Mouse (Mus musculus): ENCODE results near the gene Zfp85.
"Not testable (repeated sequence)": the region's sequence is repeated elsewhere in the genome, so short reads cannot be mapped to it uniquely, and the experiment has no call there.

Gene Zfp85

DNA sequence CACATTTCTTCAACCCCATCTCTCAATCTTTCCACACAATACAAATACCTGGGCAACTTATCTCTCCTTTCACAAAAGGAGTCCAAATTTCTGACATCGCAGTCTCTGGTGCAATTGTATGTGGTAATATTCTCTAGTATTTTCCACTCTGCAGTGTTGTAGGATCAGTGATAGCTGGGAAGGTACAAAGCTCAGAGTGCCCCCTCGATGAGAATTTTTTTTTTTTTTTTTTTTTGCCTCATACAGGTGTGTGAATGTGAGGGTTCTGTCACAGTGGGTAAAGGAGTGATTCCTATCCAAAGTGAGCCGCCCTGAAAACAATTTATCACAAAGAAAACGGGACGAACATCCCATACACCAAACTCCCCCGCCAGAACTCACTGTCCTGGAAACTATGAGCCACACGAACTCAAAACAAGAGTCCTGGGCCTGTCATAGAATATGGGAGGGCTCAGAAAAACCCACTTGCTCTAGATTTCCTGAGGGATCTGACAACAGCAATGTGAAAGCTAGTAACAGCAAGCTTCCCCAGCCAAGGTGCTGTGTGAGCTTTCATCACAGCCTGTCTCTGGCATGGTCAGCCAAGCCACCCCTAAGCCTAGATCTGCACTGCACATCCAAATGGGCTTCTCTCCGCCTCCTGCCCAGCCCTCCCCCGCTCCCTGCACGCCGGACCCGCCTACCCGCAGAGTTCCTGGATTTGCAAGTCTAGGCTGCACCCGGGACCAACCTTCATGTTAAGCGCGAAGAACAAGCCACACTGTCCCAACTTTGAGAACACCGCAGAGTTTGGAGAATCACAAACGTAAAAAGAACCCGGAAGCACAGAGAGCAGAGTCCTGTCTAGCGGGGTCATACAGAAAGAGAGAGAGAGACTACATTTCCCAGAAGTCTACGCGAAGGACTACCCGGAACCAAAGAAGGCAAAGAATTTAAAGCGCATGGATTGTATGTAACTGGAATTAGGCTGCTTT lies at the start of gene Zfp85:
TSS of gene Zfp85 (minus strand) at position 896 of the 974 bp plus-strand sequence.
- peak; percentile 58 for DNase-seq (ENCODE audit: low read depth, low spot score)

DNA sequence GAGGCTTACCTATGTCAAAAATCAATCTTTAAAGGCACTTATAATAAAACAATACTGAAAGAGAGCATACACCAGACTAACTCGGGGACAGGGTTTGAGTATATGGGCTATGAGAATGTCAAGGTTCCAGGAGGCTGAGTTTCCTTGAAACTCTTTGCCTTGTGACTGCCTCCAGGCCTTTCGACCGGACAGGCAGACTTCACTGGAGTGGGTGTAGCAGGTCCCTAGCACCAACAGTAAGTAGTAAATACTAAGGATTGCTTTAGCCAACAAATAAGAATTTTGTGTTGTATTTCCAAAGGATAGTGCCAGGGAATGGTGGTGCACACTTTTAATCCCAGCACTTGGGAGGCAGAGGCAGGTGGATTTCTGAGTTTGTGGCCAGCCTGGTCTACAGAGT lies 44.1 kb upstream of the Zfp85 start:
- DNase-seq (ENCODE audit: low read depth, low spot score), result not testable (repeated sequence)

DNA sequence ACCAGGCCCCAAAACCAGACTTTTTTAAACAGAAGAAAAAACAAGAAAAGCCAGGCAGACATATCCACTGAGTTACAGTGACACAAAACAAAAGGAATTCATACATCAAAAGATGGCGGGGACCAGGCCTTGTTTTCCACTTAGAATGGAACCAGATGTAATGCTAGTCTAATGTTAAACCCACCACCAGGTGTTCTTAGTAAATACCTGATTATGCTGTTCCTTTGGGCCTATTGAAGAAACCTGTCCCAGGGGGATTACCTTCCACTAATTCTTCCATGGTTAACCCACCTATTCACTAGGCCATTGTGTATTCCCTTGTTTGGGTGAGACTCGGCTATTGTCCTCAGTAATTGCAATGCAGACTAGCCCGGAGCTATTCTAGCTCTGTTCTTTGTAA lies 43.6 kb upstream of the Zfp85 start:
- no peak for DNase-seq (ENCODE audit: low read depth, low spot score)

DNA sequence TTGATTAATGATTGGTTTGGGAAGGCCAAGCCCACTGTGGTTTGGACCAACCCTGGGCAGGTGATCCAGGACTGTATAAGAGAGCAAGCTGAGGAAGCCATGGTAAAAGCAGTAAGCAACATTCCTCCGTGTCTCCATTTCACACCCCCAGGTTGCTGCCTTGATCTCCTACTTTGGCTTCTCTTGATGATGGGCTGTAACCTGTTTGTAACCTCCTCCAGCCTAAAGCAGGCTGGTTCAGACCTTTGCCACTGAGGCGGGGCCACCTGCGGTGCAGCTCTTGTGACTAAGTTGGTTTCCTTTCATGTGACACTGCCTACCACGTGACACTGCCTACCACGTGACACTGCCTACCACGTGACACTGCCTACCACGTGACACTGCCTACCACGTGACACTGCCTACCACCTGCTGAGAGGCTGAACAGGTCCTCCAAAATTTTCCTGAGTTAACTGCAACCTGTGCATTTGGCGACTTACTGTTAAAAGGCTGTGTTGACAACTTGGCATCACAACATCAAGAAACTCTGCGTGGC lies 37.0 kb upstream of the Zfp85 start:
- DNase-seq (ENCODE audit: low read depth, low spot score), result no peak

DNA sequence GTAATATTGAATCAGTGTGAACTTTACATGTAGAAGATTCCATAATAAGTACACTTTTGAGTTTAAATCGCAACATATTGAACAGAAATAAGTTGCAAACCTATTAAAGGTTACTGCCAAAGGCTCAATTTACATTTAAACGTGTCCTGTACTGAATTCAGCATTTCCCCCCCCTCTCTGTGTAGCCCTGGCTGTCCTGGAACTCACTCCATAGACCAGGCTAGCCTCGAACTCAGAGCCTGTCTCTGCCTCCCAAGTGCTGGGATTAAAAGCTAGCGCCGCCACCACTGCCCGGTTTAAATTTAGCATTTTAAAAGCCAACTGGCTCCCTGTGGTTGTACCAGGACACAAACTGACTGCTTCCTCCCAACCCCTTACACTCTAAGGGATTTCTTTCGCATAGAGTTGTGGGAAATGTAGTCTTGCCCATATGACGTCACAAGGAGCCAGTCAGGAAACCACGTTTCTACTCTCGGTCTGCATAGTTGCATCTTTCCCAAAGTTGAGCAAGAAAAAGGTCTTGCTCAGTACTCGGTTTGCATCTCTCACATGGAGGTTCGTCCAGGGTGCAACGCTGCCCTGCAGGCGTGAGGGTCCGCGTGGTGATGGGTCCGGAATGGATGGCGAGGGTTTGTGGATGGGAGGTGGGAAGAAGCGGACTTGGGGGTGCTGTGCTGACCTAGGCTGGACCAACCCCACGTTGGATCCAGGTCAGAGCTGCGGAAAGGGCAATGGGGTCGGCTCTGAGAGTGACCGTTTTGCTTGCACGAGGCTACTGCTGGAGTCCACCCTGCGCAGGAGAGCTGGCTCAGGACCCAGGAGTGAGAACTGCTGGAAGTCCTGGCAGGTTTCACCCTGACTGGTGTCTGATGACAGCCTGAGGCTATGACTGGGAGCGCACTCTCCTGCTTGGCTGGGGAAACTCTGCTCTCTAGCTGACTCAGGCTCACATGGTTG lies 24.5 kb upstream of the Zfp85 start, which contains the start of gene Zfp493:
TSS of gene Zfp493 (plus strand) at position 429 of the 957 bp plus-strand sequence.
- DNase-seq (ENCODE audit: low read depth, low spot score), result peak; percentile 53

DNA sequence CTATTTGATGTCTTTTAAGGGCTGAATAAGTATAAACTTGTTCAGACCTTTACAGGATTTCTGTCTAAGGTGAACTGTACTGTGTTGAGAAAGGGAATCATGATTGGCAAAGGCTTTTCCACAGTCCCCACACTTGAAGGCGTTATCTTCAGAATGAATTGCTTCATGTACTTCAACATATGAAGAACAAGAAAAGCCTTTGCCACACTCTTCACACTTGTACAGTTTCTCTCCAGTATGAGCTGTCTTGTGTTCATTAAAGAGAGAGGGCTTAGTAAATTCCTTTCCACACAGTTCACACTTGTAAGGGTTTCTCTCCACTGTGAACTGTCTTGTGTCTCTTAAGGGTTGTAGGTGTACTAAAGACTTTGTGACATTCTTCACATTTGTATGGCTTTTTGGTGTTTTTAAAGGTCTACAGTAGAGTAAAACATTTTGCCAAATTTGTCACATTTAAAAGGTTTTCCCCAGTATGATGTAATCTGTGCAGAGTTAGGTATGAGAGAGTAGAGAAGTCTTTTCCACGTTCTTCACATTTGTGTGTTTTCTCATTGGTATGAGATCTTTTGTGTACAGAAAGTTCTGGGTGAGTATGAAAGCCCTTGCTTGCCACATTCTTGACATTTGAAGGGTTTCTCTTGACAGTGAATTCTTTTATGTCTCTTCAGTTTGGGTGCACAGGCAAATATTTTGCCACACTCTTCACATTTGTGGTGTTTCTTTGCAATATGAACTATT lies 8.2 kb upstream of the Zfp85 start:
- no peak for DNase-seq (ENCODE audit: low read depth, low spot score)

DNA sequence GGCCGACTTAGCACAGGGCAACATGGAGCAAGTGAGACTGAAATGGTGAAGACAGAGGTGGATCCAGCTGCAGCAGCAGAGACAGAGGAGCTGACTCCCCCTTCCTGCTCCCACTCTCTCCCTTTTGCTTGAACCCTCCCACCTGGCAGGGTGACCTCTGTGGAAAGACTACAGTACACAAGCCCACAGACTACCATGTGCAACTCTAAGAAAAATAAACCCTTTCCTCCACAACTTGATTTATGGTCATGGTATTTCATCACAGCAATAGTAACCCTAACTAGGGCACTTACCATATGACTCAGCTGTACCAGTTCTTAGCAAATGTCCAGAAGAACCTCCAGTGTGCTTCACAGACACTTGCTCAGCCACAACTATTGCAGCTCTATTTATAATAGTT lies 4.9 kb upstream of the Zfp85 start:
- no peak for DNase-seq (ENCODE audit: low read depth, low spot score)

DNA sequence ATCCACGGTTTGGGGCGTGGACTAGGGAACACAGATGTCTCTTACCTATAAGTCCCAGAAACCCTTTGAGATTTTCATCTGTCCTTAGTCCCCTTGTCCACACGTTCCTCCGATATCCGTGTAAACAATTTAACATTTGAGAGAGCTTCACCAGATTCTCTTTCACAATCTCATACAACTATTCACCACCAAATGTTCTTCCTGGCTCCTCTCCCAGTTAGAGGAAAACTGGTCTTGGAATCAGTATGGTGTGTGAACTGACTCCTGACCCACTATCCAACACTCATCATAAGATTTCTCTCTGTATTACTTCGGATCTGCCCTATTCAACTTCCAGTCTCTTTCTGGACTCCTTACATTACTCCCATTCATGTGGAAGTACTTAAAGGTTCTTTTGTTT lies 733 bp upstream of the Zfp85 start:
- no peak for DNase-seq (ENCODE audit: low read depth, low spot score)

DNA sequence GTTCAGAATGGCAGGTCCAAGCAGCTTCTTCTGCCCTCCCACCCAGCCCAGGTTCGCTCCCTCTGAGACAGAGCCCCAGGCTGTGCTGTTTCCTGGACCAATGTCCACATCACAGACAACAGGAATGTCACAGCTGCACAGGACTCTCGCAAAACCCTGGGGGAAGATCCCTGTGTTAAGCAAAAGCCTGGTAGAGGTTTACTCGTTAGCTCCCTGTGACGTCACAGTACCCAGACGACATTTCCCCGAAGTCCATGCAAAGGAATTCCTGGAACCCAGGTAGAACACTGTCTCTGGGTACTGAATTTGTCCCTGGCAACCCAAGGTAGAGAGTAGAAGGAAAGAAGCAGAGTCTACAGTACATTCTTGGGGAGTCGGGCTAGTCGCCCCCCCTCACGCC lies 11.1 kb downstream of the Zfp85 start:
- DNase-seq (ENCODE audit: low read depth, low spot score), result no peak

DNA sequence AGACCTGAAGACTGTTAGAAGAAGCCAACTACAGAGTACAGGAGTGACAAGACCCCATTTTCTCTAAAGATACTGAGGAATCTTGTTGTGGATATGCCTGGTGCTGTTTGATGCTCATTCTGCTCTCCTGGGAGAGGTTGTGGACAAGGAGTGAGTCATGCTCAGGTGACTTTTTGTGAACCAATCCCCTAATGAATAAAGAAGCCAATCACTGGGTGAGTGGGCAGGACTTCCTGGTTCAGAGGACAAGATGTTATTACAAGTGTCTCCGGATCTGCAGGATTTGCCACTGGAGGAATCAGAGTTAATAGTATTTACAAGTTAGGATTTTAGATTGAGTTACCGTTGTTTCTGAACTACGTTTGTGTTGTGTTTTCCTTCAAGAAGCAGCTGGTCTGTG lies 12.1 kb downstream of the Zfp85 start:
- DNase-seq (ENCODE audit: low read depth, low spot score), result no peak

DNA sequence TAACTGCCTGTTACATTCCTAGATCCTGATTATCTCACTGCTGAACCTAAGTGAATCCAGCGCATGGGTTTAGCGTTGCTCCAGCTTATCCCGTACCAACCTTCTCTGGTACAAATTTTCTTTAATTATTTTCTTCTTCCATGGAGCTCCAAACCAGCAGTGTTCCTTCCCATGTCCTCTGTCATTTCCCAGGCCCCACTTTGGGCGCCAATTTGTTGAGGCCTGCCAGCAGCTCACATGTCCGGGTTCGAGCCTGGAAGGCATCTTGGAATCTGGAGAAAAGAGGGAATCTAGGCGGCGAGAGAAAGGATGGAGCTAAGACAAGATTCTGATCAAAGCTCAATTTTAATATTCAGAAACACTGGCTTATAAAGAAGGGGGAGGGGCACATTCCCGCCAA lies 20.6 kb downstream of the Zfp85 start:
- not testable (repeated sequence) for DNase-seq (ENCODE audit: low read depth, low spot score)

DNA sequence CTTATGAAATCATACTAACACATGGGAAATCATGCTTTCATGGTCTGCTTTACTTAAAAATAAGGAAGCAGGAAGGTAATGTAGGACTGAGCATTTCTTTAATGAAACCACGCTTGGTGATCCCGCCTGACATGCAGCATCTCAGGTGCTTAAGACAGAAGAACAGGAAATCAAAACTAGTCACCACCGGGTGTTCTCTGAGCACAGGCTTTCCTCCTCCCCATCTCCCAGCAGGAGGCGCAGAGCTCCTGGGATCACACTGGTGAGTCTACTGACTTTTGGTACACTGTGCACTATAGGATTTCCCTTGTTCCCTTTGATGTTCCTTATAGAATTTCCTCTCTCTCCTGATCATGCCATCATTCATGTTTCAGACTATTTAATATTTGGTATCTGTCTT lies 25.6 kb downstream of the Zfp85 start:
- DNase-seq (ENCODE audit: low read depth, low spot score), result not testable (repeated sequence)

DNA sequence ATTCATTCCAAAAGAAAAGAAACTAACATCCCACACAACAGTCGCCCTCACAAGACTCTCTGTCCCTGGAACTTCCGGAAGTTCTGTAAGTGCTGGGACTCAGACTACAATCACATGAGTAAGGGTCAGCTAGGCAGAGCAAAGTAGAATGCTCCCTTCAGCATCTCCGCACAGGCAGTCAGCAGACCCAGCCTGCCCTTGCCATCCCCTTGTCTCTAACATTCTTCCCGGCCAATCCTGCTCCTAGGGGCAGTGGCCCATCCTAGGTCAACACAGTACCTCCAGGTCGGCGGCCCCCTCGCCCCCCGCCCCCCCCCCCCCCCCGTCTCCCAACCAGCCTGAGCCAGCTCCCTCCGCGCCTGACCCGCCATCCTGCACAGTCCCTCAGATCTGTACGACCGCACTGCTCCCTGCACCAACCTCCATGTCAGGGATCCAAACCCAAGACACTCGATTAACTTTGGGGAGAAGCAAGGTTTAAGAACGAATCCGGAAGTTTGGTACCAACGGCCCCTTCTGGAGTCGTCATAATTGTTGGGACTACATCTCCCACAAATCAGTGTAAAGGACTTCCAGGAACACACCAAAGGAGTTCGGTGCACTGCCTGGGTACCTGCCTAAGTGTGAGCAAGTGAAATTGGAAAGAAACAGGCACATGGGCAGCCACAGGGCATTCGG lies 26.2 kb downstream of the Zfp85 start, which contains the start of gene Zfp65:
TSS of gene Zfp65 (minus strand) at position 533 of the 678 bp plus-strand sequence.
- DNase-seq (ENCODE audit: low read depth, low spot score), result peak; percentile 28

DNA sequence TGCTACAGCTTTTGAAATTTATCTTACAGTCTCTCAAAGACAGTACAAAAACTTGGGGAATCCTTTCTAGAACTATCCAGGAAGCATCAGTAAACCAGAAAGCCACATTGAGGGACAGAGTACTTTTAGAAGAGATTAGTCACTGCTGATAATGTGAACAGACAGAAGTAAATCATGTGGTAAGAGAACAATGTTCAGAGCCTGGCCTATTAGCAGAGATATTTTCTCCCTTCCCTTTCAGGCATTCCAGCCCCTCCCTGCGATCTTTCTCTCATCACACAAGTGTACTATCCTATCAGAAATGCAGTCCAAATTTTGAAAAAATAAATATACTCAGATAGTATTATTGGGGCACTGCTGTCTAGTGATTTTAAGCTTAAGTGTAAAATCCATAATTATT lies 26.9 kb downstream of the Zfp85 start:
- DNase-seq (ENCODE audit: low read depth, low spot score), result no peak

DNA sequence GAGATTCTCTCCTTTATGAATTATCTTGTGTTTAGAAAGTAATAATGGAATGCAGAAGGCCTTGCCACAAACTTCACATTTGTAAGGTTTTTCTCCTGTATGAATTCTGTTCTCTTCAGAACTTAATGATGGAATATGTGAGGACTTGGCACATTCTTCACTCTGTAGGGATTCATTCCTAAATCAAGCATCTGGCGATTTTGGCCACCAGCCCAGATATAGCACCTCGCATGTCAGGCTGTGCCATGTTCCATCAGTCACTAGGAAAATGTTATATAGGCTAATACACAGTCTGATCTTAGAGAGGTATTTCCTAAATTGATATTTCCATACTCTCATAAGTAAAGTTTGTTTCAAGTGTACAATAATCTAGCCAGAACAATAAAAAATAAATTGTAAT lies 29.7 kb downstream of the Zfp85 start:
- not testable (repeated sequence) for DNase-seq (ENCODE audit: low read depth, low spot score)

DNA sequence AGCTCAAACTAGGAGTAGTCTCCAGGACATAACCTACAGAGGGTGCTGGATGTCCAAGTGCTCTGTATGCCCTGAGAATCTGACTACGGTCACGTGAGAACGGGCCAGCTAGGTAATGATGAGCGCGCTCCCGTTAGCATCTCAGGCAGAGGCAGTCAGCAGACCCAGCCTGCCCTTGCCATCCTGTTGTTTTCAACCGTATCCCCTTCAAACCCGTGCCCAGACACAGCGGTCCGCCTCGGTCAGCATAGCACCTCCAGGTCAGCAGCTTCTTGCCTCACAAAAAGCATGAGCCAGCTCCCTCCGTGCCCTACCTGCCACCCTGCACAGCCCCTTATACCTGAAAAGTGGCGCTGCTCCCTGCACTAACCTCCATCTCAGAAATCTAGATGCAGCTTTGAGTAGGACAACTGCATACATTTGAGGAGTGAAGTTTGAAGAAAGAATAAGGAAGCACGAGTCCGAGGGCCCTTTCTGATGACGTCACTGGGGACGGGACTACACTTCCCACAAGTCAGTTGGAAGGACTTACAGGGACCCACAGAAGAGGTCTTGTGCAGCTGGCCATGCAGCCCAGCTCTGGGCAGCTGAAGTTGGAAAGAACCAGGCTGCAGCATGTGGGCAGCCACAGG lies 31.1 kb downstream of the Zfp85 start:
- DNase-seq (ENCODE audit: low read depth, low spot score), result peak; percentile 82

Data from retina, postnatal 7 days (tissue).